Mouse (Mus musculus): ENCODE data around the gene Gm21119. TPM values are rescaled to one million over a fixed set of nuclear protein-coding genes. Genes with fewer than 3 reads are reported as not detected.
"Not testable (repeated sequence)": the region's sequence is repeated elsewhere in the genome, so short reads cannot be mapped to it uniquely, and the experiment has no call there.

Gene Gm21119
- 0.04 TPM in 1 of 2 replicates, not detected in the other for polyA plus RNA-seq (2012; rRNA removed)

- not testable (repeated sequence) for DNase-seq; H3K4me1 ChIP-seq (replicated peaks; ENCODE audit: control insufficient read depth, insufficient read depth, low read length); H3K27ac ChIP-seq (ENCODE audit: control insufficient read depth, insufficient read depth, low read length); H3K4me3 ChIP-seq (ENCODE audit: control insufficient read depth, insufficient read depth, low read length); H3K36me3 ChIP-seq (ENCODE audit: control insufficient read depth, insufficient read depth, low read length); H3K27me3 ChIP-seq (ENCODE audit: control insufficient read depth, insufficient read depth, low read length)
- no CpG with 5 or more reads among the region's 2 CpGs for WGBS
Observed at GRCm38 (mm10) chr8:20614619-20615018, at the start of gene Gm21119. TSS of gene Gm21119 (plus strand) at chr8:20614919.

- not testable (repeated sequence) for DNase-seq; H3K27ac ChIP-seq (ENCODE audit: control insufficient read depth, insufficient read depth, low read length); H3K36me3 ChIP-seq (ENCODE audit: control insufficient read depth, insufficient read depth, low read length); H3K27me3 ChIP-seq (ENCODE audit: control insufficient read depth, insufficient read depth, low read length); H3K4me3 ChIP-seq (ENCODE audit: control insufficient read depth, insufficient read depth, low read length); H3K4me1 ChIP-seq (replicated peaks; ENCODE audit: control insufficient read depth, insufficient read depth, low read length)
- 100% methylated on average over 1 of the region's 1 CpGs for WGBS
Observed at GRCm38 (mm10) chr8:20566753-20567152, 48.0 kb upstream of the Gm21119 start.

GRCm38 (mm10) chr8:20581081-20581480 lies 33.6 kb upstream of the Gm21119 start:
- not testable (repeated sequence) for H3K27ac ChIP-seq (ENCODE audit: control insufficient read depth, insufficient read depth, low read length); H3K27me3 ChIP-seq (ENCODE audit: control insufficient read depth, insufficient read depth, low read length); H3K4me1 ChIP-seq (replicated peaks; ENCODE audit: control insufficient read depth, insufficient read depth, low read length); H3K4me3 ChIP-seq (ENCODE audit: control insufficient read depth, insufficient read depth, low read length); H3K36me3 ChIP-seq (ENCODE audit: control insufficient read depth, insufficient read depth, low read length); DNase-seq
- WGBS = 93% methylated on average over 5 of the region's 6 CpGs

GRCm38 (mm10) chr8:20582772-20583171 lies 31.9 kb upstream of the Gm21119 start:
- DNase-seq; H3K4me1 ChIP-seq (replicated peaks; ENCODE audit: control insufficient read depth, insufficient read depth, low read length); H3K27ac ChIP-seq (ENCODE audit: control insufficient read depth, insufficient read depth, low read length); H3K36me3 ChIP-seq (ENCODE audit: control insufficient read depth, insufficient read depth, low read length); H3K4me3 ChIP-seq (ENCODE audit: control insufficient read depth, insufficient read depth, low read length); H3K27me3 ChIP-seq (ENCODE audit: control insufficient read depth, insufficient read depth, low read length): not testable (repeated sequence)
- 88% methylated on average over 4 of the region's 6 CpGs for WGBS

GRCm38 (mm10) chr8:20588268-20589177 lies 26.2 kb upstream of the Gm21119 start:
- H3K4me3 ChIP-seq (ENCODE audit: control insufficient read depth, insufficient read depth, low read length); H3K36me3 ChIP-seq (ENCODE audit: control insufficient read depth, insufficient read depth, low read length); H3K27me3 ChIP-seq (ENCODE audit: control insufficient read depth, insufficient read depth, low read length); H3K4me1 ChIP-seq (replicated peaks; ENCODE audit: control insufficient read depth, insufficient read depth, low read length); DNase-seq; H3K27ac ChIP-seq (ENCODE audit: control insufficient read depth, insufficient read depth, low read length): not testable (repeated sequence)
- 27% methylated on average over 10 of the region's 12 CpGs for WGBS

GRCm38 (mm10) chr8:20589178-20589539 lies 25.6 kb upstream of the Gm21119 start:
- not testable (repeated sequence) for H3K27me3 ChIP-seq (ENCODE audit: control insufficient read depth, insufficient read depth, low read length); H3K27ac ChIP-seq (ENCODE audit: control insufficient read depth, insufficient read depth, low read length); H3K4me1 ChIP-seq (replicated peaks; ENCODE audit: control insufficient read depth, insufficient read depth, low read length); H3K4me3 ChIP-seq (ENCODE audit: control insufficient read depth, insufficient read depth, low read length); H3K36me3 ChIP-seq (ENCODE audit: control insufficient read depth, insufficient read depth, low read length)
- DNase-seq = peak; percentile 23
- WGBS = 87% methylated on average over 2 of the region's 4 CpGs

GRCm38 (mm10) chr8:20590117-20590997 lies 24.4 kb upstream of the Gm21119 start:
- not testable (repeated sequence) for H3K27me3 ChIP-seq (ENCODE audit: control insufficient read depth, insufficient read depth, low read length); H3K4me1 ChIP-seq (replicated peaks; ENCODE audit: control insufficient read depth, insufficient read depth, low read length); H3K4me3 ChIP-seq (ENCODE audit: control insufficient read depth, insufficient read depth, low read length); H3K27ac ChIP-seq (ENCODE audit: control insufficient read depth, insufficient read depth, low read length); H3K36me3 ChIP-seq (ENCODE audit: control insufficient read depth, insufficient read depth, low read length)
- DNase-seq = peak; percentile 44
- 85% methylated on average over 3 of the region's 9 CpGs for WGBS

GRCm38 (mm10) chr8:20591002-20591401 lies 23.7 kb upstream of the Gm21119 start:
- not testable (repeated sequence) for H3K27ac ChIP-seq (ENCODE audit: control insufficient read depth, insufficient read depth, low read length); DNase-seq; H3K4me3 ChIP-seq (ENCODE audit: control insufficient read depth, insufficient read depth, low read length); H3K27me3 ChIP-seq (ENCODE audit: control insufficient read depth, insufficient read depth, low read length); H3K4me1 ChIP-seq (replicated peaks; ENCODE audit: control insufficient read depth, insufficient read depth, low read length); H3K36me3 ChIP-seq (ENCODE audit: control insufficient read depth, insufficient read depth, low read length)
- WGBS = 86% methylated on average over 5 of the region's 8 CpGs

GRCm38 (mm10) chr8:20592732-20593272 lies 21.9 kb upstream of the Gm21119 start:
- not testable (repeated sequence) for H3K4me1 ChIP-seq (replicated peaks; ENCODE audit: control insufficient read depth, insufficient read depth, low read length); DNase-seq; H3K27ac ChIP-seq (ENCODE audit: control insufficient read depth, insufficient read depth, low read length); H3K27me3 ChIP-seq (ENCODE audit: control insufficient read depth, insufficient read depth, low read length); H3K4me3 ChIP-seq (ENCODE audit: control insufficient read depth, insufficient read depth, low read length); H3K36me3 ChIP-seq (ENCODE audit: control insufficient read depth, insufficient read depth, low read length)
- 55% methylated on average over 1 of the region's 5 CpGs for WGBS

GRCm38 (mm10) chr8:20593841-20594240 lies 20.9 kb upstream of the Gm21119 start:
- H3K27ac ChIP-seq (ENCODE audit: control insufficient read depth, insufficient read depth, low read length); H3K36me3 ChIP-seq (ENCODE audit: control insufficient read depth, insufficient read depth, low read length); H3K4me1 ChIP-seq (replicated peaks; ENCODE audit: control insufficient read depth, insufficient read depth, low read length); H3K27me3 ChIP-seq (ENCODE audit: control insufficient read depth, insufficient read depth, low read length); H3K4me3 ChIP-seq (ENCODE audit: control insufficient read depth, insufficient read depth, low read length): not testable (repeated sequence)
- peak; percentile 50 for DNase-seq
- no CpG with 5 or more reads among the region's 4 CpGs for WGBS
